Mouse (Mus musculus) lung, postnatal 0 days (tissue): ENCODE results near the gene Duxbl2.
"Not testable (repeated sequence)": the region's sequence is repeated elsewhere in the genome, so short reads cannot be mapped to it uniquely, and the experiment has no call there.

Source experiments
- CTCF ChIP-seq: IDR thresholded peaks from 2 replicates; pipeline ENCODE4 v1.5.1; 2016; ENCODE audit warnings: antibody characterized with exemption, mild to moderate bottlenecking
- EP300 ChIP-seq: IDR thresholded peaks from 2 replicates; pipeline ENCODE4 v1.6.1; 2016; ENCODE audit warnings: antibody characterized with exemption, mild to moderate bottlenecking, control low read depth

- TF ChIP-seq CTCF, EP300: not testable (repeated sequence)
These were observed 946 bp downstream of the Duxbl2 start for GRCm38 (mm10) chr14:26119095-26119494.
